Mouse (Mus musculus): ENCODE measurements at regions not wholly inside any gene's neighbourhood (a gene's known extent, or its start where the extent isn't known, plus 50 kb on each side); places are given as distances from the start of the nearest gene placed in this dataset.
A peak's percentile ranks its signal among the peaks of the same experiment; 100 is the strongest.

- no peak for DNase-seq (ENCODE audit: low spot score)
Measured at GRCm38 (mm10) chrX:142537259-142537963, 143.8 kb upstream of the Tmem164 start.

- peak; percentile 41 for DNase-seq (ENCODE audit: low spot score)
Measured at GRCm38 (mm10) chrX:142540264-142540663, 140.9 kb upstream of the Tmem164 start.

GRCm38 (mm10) chrX:142552196-142552595 lies 129.0 kb upstream of the Tmem164 start:
- DNase-seq (ENCODE audit: low spot score) = no peak

GRCm38 (mm10) chrX:142554161-142554560 lies 127.0 kb upstream of the Tmem164 start:
- DNase-seq (ENCODE audit: low spot score) = peak; percentile 28

DNA sequence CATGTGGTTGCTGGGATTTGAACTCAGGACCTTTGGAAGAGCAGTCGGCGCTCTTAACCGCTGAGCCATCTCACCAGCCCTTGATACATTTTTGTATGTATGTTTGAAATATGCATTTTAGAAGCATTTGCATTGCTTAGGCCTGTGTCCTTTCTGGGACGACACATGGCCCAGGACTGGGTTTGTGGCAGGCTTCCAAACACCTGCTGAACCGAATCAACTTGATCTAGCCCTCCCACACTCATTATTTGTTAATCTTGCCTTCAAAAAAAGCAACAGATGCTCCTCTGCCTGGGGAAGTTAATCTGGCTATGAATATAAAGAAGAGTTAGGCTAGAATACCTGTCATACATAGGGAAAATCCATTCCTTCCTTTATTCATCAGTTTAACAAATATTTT lies 123.7 kb upstream of the Tmem164 start:
- no peak for DNase-seq (ENCODE audit: low spot score)

- DNase-seq (ENCODE audit: low spot score) = no peak
Measured at GRCm38 (mm10) chrX:142560209-142560912, 120.8 kb upstream of the Tmem164 start.

- DNase-seq (ENCODE audit: low spot score) = no peak
Measured at GRCm38 (mm10) chrX:142561788-142562187, 119.4 kb upstream of the Tmem164 start.

DNA sequence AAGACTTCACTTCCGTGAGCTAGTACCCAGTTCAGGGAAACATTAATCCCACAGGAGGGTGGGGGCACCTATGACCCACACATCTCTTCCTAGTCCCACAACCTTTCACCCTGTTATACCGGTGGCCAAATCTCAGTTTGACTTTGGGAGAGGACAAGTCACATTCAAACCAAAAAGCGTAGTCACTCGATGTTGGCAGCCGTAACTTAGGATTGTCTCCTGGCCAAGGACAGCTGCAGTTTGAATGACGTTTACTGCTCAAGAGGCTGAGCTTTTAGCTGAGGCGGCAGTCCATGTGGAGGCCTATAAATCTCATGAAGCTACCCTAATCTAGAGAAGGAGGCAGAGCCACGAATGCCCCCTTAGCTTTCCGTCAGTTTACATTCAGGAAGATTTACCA lies 117.0 kb upstream of the Tmem164 start:
- DNase-seq (ENCODE audit: low spot score) = no peak

- no peak for DNase-seq (ENCODE audit: low spot score)
Measured at GRCm38 (mm10) chrX:142571772-142572171, 109.4 kb upstream of the Tmem164 start.

GRCm38 (mm10) chrX:142574022-142574421 lies 107.2 kb upstream of the Tmem164 start:
- no peak for DNase-seq (ENCODE audit: low spot score)

GRCm38 (mm10) chrX:142574945-142575710 lies 106.1 kb upstream of the Tmem164 start:
- no peak for DNase-seq (ENCODE audit: low spot score)

DNA sequence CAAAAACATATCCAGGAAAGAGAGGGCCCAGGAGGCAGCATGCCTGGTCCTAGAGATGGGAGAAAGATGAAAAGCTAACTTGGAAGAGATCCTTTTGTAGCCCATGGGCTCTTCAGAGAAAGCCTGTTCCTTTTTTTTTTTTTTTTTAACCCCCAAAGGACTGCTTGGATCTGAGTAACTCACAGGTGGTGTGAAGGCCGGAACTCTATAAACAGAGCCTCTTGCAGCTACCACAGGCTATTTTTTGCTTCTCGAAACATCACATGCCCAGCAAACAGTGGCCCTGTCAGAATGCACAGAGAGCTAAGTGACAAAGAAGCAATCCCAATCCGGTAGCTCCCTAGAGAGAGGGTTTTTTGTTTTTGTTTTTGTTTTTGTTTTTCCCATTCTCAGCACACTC lies 105.1 kb upstream of the Tmem164 start:
- DNase-seq (ENCODE audit: low spot score) = no peak

GRCm38 (mm10) chrX:142577449-142578081 lies 103.6 kb upstream of the Tmem164 start:
- DNase-seq (ENCODE audit: low spot score) = no peak

DNA sequence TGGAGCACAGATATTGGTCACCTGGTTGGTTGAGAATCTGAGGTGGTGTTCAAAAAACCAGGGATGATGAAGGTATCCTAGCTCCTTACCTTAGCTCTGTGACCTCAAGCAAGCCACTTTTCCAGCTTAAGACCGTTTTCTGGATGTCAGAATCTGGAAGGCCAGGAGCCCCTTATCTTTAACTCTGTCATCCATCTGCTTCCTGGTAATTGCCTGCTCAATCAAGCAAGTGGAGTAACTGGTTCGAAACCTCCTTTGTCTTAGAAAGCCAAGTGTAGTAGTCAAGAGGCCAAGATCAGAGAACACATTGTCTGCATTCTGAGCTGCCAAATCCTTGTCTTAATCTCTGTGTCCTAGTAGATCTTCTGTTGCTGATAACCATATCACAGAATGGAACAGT lies 95.9 kb upstream of the Tmem164 start:
- DNase-seq (ENCODE audit: low spot score) = no peak

DNA sequence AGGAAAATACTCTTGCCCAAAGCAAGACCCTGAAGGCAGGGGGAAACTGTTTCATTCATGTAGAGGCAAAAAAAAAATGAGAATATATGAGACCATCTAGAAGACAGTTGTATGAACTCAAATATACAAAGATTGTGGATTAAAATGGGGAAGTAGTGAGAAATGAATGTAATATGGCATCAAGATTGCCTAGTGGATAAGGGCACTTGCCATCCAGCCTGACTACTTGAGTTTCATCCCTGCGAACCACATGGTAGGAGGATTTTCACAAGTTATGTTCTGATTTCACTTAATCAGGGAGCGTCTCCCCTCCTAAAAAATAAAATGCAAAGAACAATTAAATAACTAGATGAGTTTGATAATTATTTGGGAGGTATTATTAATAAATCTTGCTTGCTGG lies 81.8 kb upstream of the Tmem164 start:
- no peak for DNase-seq (ENCODE audit: low spot score)

DNA sequence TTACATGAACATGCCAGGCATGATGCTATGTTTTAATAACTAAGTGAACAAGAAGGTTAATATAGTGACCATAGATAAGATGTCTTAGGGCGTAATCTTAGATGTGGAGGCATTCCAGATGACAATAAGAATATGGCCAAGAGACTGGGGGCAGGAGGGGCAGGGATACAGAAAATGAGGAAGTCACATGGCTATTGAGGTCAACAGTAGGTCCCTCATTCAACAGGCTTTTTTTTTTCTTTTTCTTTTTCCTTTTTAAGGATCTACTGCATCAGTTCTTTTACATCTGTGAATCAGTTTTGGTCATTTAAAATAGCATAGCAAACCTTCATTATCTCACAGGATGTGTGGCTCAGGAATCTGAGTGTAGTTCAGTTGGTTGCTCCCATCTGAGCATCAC lies 80.4 kb upstream of the Tmem164 start:
- no peak for DNase-seq (ENCODE audit: low spot score)

GRCm38 (mm10) chrX:142605088-142605487 lies 76.1 kb upstream of the Tmem164 start:
- DNase-seq (ENCODE audit: low spot score) = no peak

DNA sequence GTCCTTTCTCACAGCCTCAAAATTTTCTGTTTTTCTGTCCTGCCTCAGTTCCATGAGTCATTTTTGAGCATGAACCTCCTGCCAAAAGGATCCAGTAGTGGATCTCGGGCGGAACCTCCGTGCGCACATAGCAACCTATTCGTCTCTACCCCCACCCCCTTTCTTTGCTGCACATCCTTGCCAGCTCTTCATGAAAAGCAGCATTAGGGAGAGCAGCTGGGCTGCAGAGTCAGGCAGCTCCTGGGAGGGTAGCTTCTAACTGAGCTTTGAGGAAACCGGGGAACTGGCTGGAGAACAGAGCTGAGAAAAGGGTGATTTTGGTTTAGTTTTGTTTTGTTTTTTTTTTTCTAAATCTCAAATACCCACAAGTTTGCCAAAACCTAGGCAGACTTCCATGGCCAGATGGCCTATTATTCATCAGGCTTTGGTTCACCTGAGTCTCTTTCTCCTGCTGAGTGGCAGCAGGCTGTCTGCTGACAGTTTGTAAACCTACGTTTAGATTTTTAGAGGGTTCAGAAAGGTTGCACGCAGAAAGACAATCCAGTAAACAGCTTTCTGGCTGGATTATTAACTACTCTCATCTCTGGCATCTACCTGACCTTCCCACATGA lies 74.5 kb upstream of the Tmem164 start:
- DNase-seq (ENCODE audit: low spot score) = no peak

GRCm38 (mm10) chrX:142616189-142616872 lies 64.9 kb upstream of the Tmem164 start:
- no peak for DNase-seq (ENCODE audit: low spot score)

DNA sequence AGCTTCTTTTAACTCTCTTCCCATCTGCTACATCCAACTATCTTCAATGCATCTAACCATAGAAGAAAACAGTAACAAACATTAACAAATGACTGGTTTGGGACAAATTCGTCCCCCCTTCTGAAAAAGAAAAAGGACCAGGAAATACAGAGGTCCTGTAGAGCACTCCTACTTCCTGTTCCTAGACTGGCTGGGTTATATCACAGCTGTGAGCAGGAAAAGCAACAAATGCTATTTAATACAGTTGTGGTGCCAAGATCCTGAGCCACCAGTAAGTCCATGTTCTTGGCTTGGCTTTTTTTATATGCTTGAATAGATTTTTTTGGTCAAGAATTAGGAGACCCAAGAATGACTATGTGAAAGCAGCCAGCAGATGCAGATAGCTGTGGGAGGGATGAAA lies 62.8 kb upstream of the Tmem164 start:
- DNase-seq (ENCODE audit: low spot score) = no peak

GRCm38 (mm10) chrX:142623359-142623758 lies 57.8 kb upstream of the Tmem164 start:
- no peak for DNase-seq (ENCODE audit: low spot score)
